Mouse (Mus musculus): ENCODE measurements around the gene Serpinb3a. TPM values are rescaled to one million over a fixed set of nuclear protein-coding genes. Genes with fewer than 3 reads are reported as not detected.
"Not testable (repeated sequence)": the region's sequence is repeated elsewhere in the genome, so short reads cannot be mapped to it uniquely, and the experiment has no call there.

Serpinb3a gene
- total RNA-seq (2021) = not detected
- long read RNA-seq = 0 reads

DNA sequence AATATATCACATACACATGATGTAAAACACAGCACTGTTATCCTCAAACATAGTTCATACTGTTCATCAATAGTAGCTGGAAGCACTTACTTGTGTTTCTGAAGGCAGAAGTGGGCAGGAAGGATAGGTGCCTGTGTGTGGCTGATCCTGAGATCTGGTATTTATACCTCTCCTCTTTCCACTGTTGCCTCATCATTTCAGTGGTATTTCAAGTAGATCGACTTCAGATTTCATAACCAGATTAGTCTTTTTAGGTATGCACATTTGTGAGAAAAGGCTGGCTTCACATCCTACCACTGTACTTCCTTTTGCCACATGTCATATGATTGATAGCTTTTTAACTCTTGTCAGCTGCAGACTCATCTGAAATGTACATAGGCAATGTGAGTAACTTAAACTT, at the start of gene Serpinb3a:
TSS of gene Serpinb3a (minus strand) at position 101 of the 400 bp plus-strand sequence.
- no peak for DNase-seq (ENCODE audit: low spot score in 2 of 2)

GRCm38 (mm10) chr1:107098417-107098816, 46.3 kb upstream of the Serpinb3a start:
- no peak for DNase-seq (ENCODE audit: low spot score in 2 of 2)

DNA sequence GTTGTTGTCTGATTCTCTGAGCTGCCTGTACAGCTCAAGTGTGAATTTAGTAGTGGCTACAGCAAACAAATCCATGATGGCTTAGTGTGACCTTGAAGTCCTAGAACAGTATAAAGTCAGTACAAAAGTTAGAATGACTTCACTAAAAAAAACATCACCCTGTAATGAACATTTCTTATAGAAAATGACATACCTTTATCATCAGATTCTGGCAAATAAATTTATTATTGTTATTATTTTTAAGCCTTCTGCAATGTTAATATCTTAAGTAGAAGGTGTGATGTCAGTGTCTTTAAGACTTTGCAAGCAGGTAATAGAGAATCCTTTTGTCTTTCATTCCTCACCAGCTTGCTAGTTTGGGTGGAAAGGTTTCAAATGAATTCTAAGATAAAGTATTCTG, 31.3 kb upstream of the Serpinb3a start, which contains the start of gene Serpinb3d:
TSS of gene Serpinb3d (minus strand) at position 101 of the 400 bp plus-strand sequence.
- DNase-seq (ENCODE audit: low spot score in 2 of 2) = no peak

- not testable (repeated sequence) for DNase-seq (ENCODE audit: low spot score in 2 of 2)
Observed at GRCm38 (mm10) chr1:107034236-107034635, 17.9 kb downstream of the Serpinb3a start.

GRCm38 (mm10) chr1:107025886-107026285, 26.2 kb downstream of the Serpinb3a start:
- DNase-seq (ENCODE audit: low spot score in 2 of 2) = no peak

GRCm38 (mm10) chr1:107015210-107015609, 36.9 kb downstream of the Serpinb3a start:
- no peak for DNase-seq (ENCODE audit: low spot score in 2 of 2)

GRCm38 (mm10) chr1:107014530-107014929, 37.6 kb downstream of the Serpinb3a start:
- peak in 1 of 2 experiments; percentile 25 for DNase-seq (ENCODE audit: low spot score in 2 of 2)

- DNase-seq (ENCODE audit: low spot score in 2 of 2) = no peak
Observed at GRCm38 (mm10) chr1:107006316-107006715, 45.8 kb downstream of the Serpinb3a start.

- DNase-seq (ENCODE audit: low spot score in 2 of 2) = no peak
Observed at GRCm38 (mm10) chr1:107001754-107002153, 50.3 kb downstream of the Serpinb3a start.

- no peak for DNase-seq (ENCODE audit: low spot score in 2 of 2)
Observed at GRCm38 (mm10) chr1:107000424-107000823, 51.7 kb downstream of the Serpinb3a start.

Other genes starting within 250 kb of the Serpinb3a start
- gene Serpinb5, start 191.1 kb downstream of the Serpinb3a start, total RNA-seq (2021) = not detected
- gene Serpinb12, start 117.9 kb downstream of the Serpinb3a start, total RNA-seq (2021) = not detected
- gene Serpinb13, start 71.3 kb downstream of the Serpinb3a start, total RNA-seq (2021) = not detected
- gene Serpinb3d, start 31.2 kb upstream of the Serpinb3a start, total RNA-seq (2021) = not detected
- not detected for gene Serpinb3b, start 226.1 kb upstream of the Serpinb3a start, total RNA-seq (2021)
- not detected for gene Serpinb3c, start 226.1 kb upstream of the Serpinb3a start, total RNA-seq (2021)